Mouse (Mus musculus): ENCODE data around the gene Dll1. TPM values are rescaled to one million over a fixed set of nuclear protein-coding genes. Genes with fewer than 3 reads are reported as not detected.

Dll1 gene
- polyA plus RNA-seq, 1 experiment from 2014 or later: 83.5 TPM

Other genes starting within 250 kb of the Dll1 start
- 40.4 and 44.3 TPM in 2 replicates for gene Fam120b, start 19.3 kb upstream of the Dll1 start, polyA plus RNA-seq (2016; fragmentation: Nextera tagmentation; extraction: Ambion mirVana)
- gene Psmb1, start 122.9 kb upstream of the Dll1 start, polyA plus RNA-seq (2016; fragmentation: Nextera tagmentation; extraction: Ambion mirVana): 233 and 244 TPM in 2 replicates
- gene Tbp, start 123.0 kb upstream of the Dll1 start, polyA plus RNA-seq (2016; fragmentation: Nextera tagmentation; extraction: Ambion mirVana): 64.6 and 66.4 TPM in 2 replicates
- gene Pdcd2, start 150.4 kb upstream of the Dll1 start, polyA plus RNA-seq (2016; fragmentation: Nextera tagmentation; extraction: Ambion mirVana): 61.5 and 61.7 TPM in 2 replicates
- gene Prdm9, start 187.5 kb upstream of the Dll1 start, polyA plus RNA-seq (2016; fragmentation: Nextera tagmentation; extraction: Ambion mirVana): 3.8 and 4.2 TPM in 2 replicates

All from midbrain, embryonic 12.5 days (tissue).